In the genomic region with DNA sequence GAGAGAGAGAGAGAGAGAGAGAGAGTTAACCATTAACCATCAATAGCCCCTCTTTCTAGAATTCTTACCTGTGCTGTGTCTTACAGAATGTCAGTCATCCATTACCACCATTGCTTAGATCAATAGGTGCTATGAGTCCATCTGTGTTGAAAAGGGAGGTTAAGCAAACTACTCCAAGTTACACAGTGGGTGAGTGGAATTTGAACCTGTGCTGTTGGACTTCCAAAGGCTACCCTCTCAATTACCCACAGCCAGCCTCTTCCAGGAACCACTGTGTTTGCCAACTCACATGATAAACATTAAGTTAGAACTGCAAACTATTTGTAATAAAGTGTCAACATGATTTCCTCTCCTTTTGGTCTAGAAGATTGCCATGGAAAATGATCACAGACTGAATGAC, we compare ENCODE assay signal across 28 mouse cellular contexts. TPM values are rescaled to one million over a fixed set of nuclear protein-coding genes. Genes with fewer than 3 reads are reported as not detected.
DNase-seq lines count a peak whose midpoint lies in the region; ATAC-seq and TF ChIP-seq lines count a peak whose summit lies in the region.
"Had no signal": no experiment of that assay in that cellular context is flagged by ENCODE, and none has a peak within 500 bp of the region (broad histone marks: within the 10 kb centered on the region; RNA-seq: fewer than 3 reads in every experiment).

No protein-coding gene starts in this region.

- ATAC-seq in limb, embryonic 11.5 days (ENCODE audit: insufficient number of reproducible peaks, low FRiP score, low TSS enrichment, low read depth), result no peak
- peak; percentile 60 for ATAC-seq in liver, embryonic 14.5 days (ENCODE audit: insufficient read depth)
- peak; percentile 68; the same call in 1 of the 2 replicates for ATAC-seq in stomach, embryonic 16.5 days (ENCODE audit: insufficient read depth, low FRiP score)
- ATAC-seq: forebrain, embryonic 14.5 days had no signal

- H3K4me2 ChIP-seq in limb, embryonic 11.5 days (ENCODE audit: low read depth, severe bottlenecking), result no peak overlapping the region
- H3K4me2 ChIP-seq in liver, embryonic 14.5 days (ENCODE audit: low read depth), result no peak overlapping the region
- H3K4me2 ChIP-seq in stomach, embryonic 16.5 days (ENCODE audit: low read depth, low read length), result no peak overlapping the region
- H3K4me2 ChIP-seq: embryonic facial prominence, embryonic 15.5 days; hindbrain, embryonic 15.5 days; limb, embryonic 15.5 days; midbrain, embryonic 12.5 days; neural tube, embryonic 15.5 days had no signal

- H3K9ac ChIP-seq in limb, embryonic 11.5 days (ENCODE audit: low read length), result no peak overlapping the region
- no peak overlapping the region for H3K9ac ChIP-seq in liver, embryonic 14.5 days (replicated peaks)
- no peak overlapping the region for H3K9ac ChIP-seq in stomach, embryonic 16.5 days (ENCODE audit: low read length)
- H3K9ac ChIP-seq: embryonic facial prominence, embryonic 15.5 days; hindbrain, embryonic 15.5 days; limb, embryonic 15.5 days; midbrain, embryonic 12.5 days; neural tube, embryonic 15.5 days had no signal

- no peaks in the 10 kb centered on the region for H3K9me3 ChIP-seq in limb, embryonic 11.5 days (ENCODE audit: control insufficient read depth, low read length)
- no peaks in the 10 kb centered on the region for H3K9me3 ChIP-seq in limb, embryonic 10.5 days (replicated peaks)
- H3K9me3 ChIP-seq in liver, embryonic 14.5 days (ENCODE audit: control insufficient read depth, low read length), result no peaks in the 10 kb centered on the region
- no peaks in the 10 kb centered on the region for H3K9me3 ChIP-seq in stomach, embryonic 16.5 days (replicated peaks; ENCODE audit: control insufficient read depth, low read length)
- H3K9me3 ChIP-seq: embryonic facial prominence, embryonic 15.5 days; heart, embryonic 10.5 days; hindbrain, embryonic 15.5 days; limb, embryonic 15.5 days; midbrain, embryonic 12.5 days; neural tube, embryonic 15.5 days had no signal

- H3K4me3 ChIP-seq in limb, embryonic 11.5 days (ENCODE audit: low read depth, low read length), result no peak overlapping the region
- no peak overlapping the region for H3K4me3 ChIP-seq in limb, embryonic 10.5 days
- H3K4me3 ChIP-seq in liver, embryonic 14.5 days (ENCODE audit: insufficient read depth in 1 of 2, low read depth in 2 of 2, low read length in 2 of 2), result no peak overlapping the region
- no peak overlapping the region for H3K4me3 ChIP-seq in stomach, embryonic 16.5 days (replicated peaks; ENCODE audit: low read length)
- H3K4me3 ChIP-seq: embryonic facial prominence, embryonic 15.5 days; gastrocnemius, adult 2 months; heart, embryonic 10.5 days; hindbrain, embryonic 15.5 days; limb, embryonic 15.5 days; midbrain, embryonic 12.5 days; neural tube, embryonic 15.5 days had no signal

- peak; percentile 67 for DNase-seq in kidney, adult 11 months
- no peak for DNase-seq in kidney, adult 18-20 months
- peak; percentile 4 for DNase-seq in limb, embryonic 11.5 days (ENCODE audit: low spot score)
- DNase-seq in limb, embryonic 10.5 days (ENCODE audit: low spot score), result no peak
- peak; percentile 4 to 22 (median 17) for DNase-seq in liver, embryonic 14.5 days (ENCODE audit: low read depth in 3 of 3, low spot score in 3 of 3)
- no peak for DNase-seq in layer of hippocampus, adult 18-20 months (ENCODE audit: low spot score in 2 of 2)
- DNase-seq in adrenal gland, postnatal 25 days, result no peak
- DNase-seq: adrenal gland, postnatal 36 days; cerebellum, adult 9-10 months; gastrocnemius, adult 2 months; heart, postnatal 4 days; layer of hippocampus, adult 9-11 months; lung, postnatal 14 days; right cerebral cortex, adult 18-20 months had no signal

- H3K27ac ChIP-seq in limb, embryonic 11.5 days (replicated peaks; ENCODE audit: low read depth, low read length), result no peak overlapping the region
- H3K27ac ChIP-seq in limb, embryonic 10.5 days, result no peak overlapping the region
- H3K27ac ChIP-seq in liver, embryonic 14.5 days, result no peak overlapping the region
- H3K27ac ChIP-seq in stomach, embryonic 16.5 days (ENCODE audit: low read length), result no peak overlapping the region
- H3K27ac ChIP-seq: embryonic facial prominence, embryonic 15.5 days; gastrocnemius, adult 2 months; heart, embryonic 10.5 days; hindbrain, embryonic 15.5 days; limb, embryonic 15.5 days; midbrain, embryonic 12.5 days; neural tube, embryonic 15.5 days had no signal

- no peaks in the 10 kb centered on the region for H3K4me1 ChIP-seq in limb, embryonic 11.5 days (ENCODE audit: control insufficient read depth, insufficient read depth, low read length)
- no peaks in the 10 kb centered on the region for H3K4me1 ChIP-seq in limb, embryonic 10.5 days
- no peaks in the 10 kb centered on the region; a peak in 1 of 4 replicates for H3K4me1 ChIP-seq in liver, embryonic 14.5 days (replicated peaks; ENCODE audit: control insufficient read depth in 2 of 2, insufficient read depth in 2 of 2, low read length in 1 of 2)
- no peaks in the 10 kb centered on the region for H3K4me1 ChIP-seq in stomach, embryonic 16.5 days (ENCODE audit: control insufficient read depth, insufficient read depth, low read length)
- H3K4me1 ChIP-seq: embryonic facial prominence, embryonic 15.5 days; heart, embryonic 10.5 days; hindbrain, embryonic 15.5 days; limb, embryonic 15.5 days; midbrain, embryonic 12.5 days; neural tube, embryonic 15.5 days had no signal

- no peaks in the 10 kb centered on the region for H3K36me3 ChIP-seq in limb, embryonic 11.5 days (ENCODE audit: control insufficient read depth, insufficient read depth, low read length)
- no peaks in the 10 kb centered on the region for H3K36me3 ChIP-seq in limb, embryonic 10.5 days
- no peaks in the 10 kb centered on the region for H3K36me3 ChIP-seq in liver, embryonic 14.5 days (replicated peaks; ENCODE audit: control insufficient read depth, insufficient read depth, low read depth)
- H3K36me3 ChIP-seq in stomach, embryonic 16.5 days (ENCODE audit: control insufficient read depth, insufficient read depth, low read length), result no peaks in the 10 kb centered on the region
- H3K36me3 ChIP-seq: embryonic facial prominence, embryonic 15.5 days; heart, embryonic 10.5 days; hindbrain, embryonic 15.5 days; limb, embryonic 15.5 days; midbrain, embryonic 12.5 days; neural tube, embryonic 15.5 days had no signal

- no peak for TF ChIP-seq CTCF in liver, embryonic 14.5 days (IDR thresholded peaks at IDR 0.05; ENCODE audit: low read depth)

- H3K27me3 ChIP-seq in limb, embryonic 11.5 days (ENCODE audit: control insufficient read depth, insufficient read depth, low read length), result no peaks in the 10 kb centered on the region
- no peaks in the 10 kb centered on the region for H3K27me3 ChIP-seq in limb, embryonic 10.5 days (ENCODE audit: low read depth, poor library complexity, severe bottlenecking)
- no peaks in the 10 kb centered on the region for H3K27me3 ChIP-seq in liver, embryonic 14.5 days (ENCODE audit: control insufficient read depth, insufficient read depth, low read length)
- H3K27me3 ChIP-seq in stomach, embryonic 16.5 days (ENCODE audit: control insufficient read depth, insufficient read depth, low read length), result no peaks in the 10 kb centered on the region
- H3K27me3 ChIP-seq: embryonic facial prominence, embryonic 15.5 days; hindbrain, embryonic 15.5 days; limb, embryonic 15.5 days; midbrain, embryonic 12.5 days; neural tube, embryonic 15.5 days had no signal

- TF ChIP-seq EP300 in liver, embryonic 14.5 days (IDR thresholded peaks at IDR 0.05; ENCODE audit: low read depth), result no peak

RNA-seq across cellular contexts. Expression of a gene that starts 13.3 kb away (rescaled TPM):
- polyA plus RNA-seq in limb, embryonic 11.5 days (2014; fragmentation: Nextera tagmentation; extraction: Ambion mirVana), result not detected in 2 replicates
- polyA plus RNA-seq in limb, embryonic 10.5 days (2016; fragmentation: Nextera tagmentation; extraction: Ambion mirVana), result not detected in 2 replicates
- 0.80 and 1.5 TPM in 2 replicates for polyA plus RNA-seq in liver, embryonic 14.5 days (2012; rRNA removed)
- polyA plus RNA-seq in liver, embryonic 14.5 days (2014; fragmentation: Nextera tagmentation; extraction: Ambion mirVana), result 1.4 and 2.5 TPM in 2 replicates
- polyA plus RNA-seq in stomach, embryonic 16.5 days (2015; fragmentation: Nextera tagmentation; extraction: Ambion mirVana), result 0.25 and 0.56 TPM in 2 replicates
- total RNA-seq in layer of hippocampus, adult 18-20 months (2021), result not detected
- total RNA-seq in adrenal gland, postnatal 25 days (2021), result 3.5 TPM in 1 of 2 replicates, not detected in the other
- total RNA-seq: adrenal gland, postnatal 36 days; heart, postnatal 4 days; left cerebral cortex, adult 18-20 months; left cerebral cortex, postnatal 25 days; megakaryocyte progenitor cell, adult 5-6 weeks had no signal
- polyA plus RNA-seq: forebrain, embryonic 14.5 days; frontal cortex, adult 2 months; heart, embryonic 10.5 days; hindbrain, embryonic 15.5 days; intestine, embryonic 14.5 days; limb, embryonic 15.5 days; midbrain, embryonic 12.5 days; neural tube, embryonic 15.5 days; testis, adult 2 months had no signal

Comparison
In these comparisons a context has a peak if more than half of its experiments do, and no peak if none do; other contexts are left out.
1. DNase-seq: peak in kidney, adult 11 months (single experiment), limb, embryonic 11.5 days (single experiment) and liver, embryonic 14.5 days (3 of 3); none in kidney, adult 18-20 months (single experiment), limb, embryonic 10.5 days (single experiment), layer of hippocampus, adult 18-20 months (0 of 2) and adrenal gland, postnatal 25 days (single experiment).